Mouse (Mus musculus): ENCODE measurements at regions not wholly inside any gene's neighbourhood (a gene's known extent, or its start where the extent isn't known, plus 50 kb on each side); places are given as distances from the start of the nearest gene placed in this dataset.
"Not testable (repeated sequence)": the region's sequence is repeated elsewhere in the genome, so short reads cannot be mapped to it uniquely, and the experiment has no call there.

DNA sequence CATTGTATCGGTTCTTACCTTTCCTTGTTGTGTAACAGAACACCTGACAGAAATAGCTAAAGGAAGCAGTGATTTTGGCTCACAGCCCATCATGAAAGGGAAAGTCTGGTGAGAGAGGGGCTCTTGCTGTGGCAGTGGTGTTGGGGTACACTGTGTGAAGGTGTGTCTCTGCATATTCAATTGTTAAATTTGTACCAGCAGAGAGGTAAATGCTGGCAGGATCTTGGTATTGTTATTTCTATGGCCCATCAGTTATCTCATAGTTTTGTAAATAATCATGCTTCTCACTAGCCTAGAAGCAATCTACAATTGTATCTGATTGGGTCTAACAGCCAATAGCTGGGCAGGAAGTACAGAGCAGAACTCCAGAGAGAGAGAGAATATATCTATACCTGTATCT is 95.7 kb downstream of the Mfap3l start:
- no peak for DNase-seq

DNA sequence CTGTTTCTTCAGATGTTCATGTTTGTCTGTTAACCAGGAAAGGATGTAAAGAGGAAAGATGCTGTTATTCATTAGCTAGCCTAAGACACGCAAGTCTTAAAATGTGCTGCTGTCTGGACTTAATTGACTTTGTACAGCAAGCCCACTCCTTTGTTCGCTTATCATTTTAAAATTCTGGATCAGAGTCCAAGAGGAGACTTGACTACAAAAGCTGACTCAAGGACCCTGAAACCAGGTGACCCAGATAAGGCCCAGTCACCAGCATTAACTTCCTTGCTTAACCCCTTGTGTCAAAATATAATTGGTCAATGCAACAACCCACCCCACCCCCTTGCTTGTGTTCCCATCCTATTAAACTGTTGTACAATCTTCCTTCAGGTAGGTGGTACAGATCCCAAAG is 99.9 kb downstream of the Mfap3l start:
- no peak for DNase-seq

DNA sequence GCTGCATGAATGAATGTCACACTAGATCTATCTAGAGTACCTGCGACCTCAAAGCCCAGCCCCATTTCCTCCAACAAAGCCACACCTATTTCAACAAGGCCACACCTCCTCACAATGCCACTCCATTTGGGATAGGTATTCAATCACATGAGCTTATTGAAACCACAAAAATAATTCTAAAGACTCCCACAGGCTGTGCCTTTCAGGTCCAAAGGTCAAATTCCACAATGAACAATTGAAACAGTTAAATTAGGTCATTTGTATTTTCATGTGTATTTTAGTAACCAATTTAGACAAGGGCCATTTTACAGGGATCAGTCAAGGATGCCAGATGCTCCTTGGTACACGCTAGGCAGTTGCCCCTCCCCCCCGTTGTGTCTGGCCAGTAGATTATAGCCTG is 103.3 kb downstream of the Mfap3l start:
- no peak for DNase-seq

DNA sequence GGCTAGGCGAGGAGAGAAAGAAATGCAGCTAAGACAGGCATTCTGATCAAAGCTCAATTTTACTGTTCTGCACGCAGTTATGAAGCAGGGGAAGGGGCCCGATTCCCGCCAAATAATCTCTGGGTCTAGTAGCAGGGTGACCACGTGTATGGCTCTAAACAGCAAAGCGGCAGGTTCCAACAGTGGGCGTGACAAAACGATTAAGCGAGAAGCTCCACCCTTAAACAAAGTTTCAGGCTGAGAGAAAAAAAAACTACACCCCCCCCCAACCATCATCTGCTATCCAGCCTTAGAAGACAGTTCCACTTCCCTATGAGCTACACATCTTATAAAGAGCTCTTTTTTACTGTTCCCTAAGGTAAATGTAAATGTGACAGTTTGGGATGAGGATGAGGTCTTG is 103.8 kb downstream of the Mfap3l start:
- no peak for DNase-seq

DNA sequence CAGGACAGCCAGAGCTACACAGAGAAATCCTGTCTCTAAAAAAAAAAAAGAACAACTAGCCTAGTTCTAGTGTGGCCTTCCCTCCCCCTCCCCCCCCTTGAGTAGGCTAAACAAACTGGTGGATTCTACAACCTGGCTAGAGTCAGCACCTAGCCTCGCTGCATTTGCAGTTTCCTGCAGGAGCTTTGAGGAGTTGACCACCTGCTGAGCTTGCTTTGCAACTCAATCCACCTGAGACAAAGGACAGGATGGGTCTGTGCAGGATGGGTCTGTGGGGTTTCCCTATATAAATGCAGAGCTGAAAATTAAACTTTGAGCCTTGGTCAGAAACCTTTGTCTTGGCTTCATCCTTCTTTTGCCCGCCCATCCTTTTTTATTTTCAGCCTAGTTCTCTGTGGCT is 104.3 kb downstream of the Mfap3l start:
- DNase-seq = no peak

DNA sequence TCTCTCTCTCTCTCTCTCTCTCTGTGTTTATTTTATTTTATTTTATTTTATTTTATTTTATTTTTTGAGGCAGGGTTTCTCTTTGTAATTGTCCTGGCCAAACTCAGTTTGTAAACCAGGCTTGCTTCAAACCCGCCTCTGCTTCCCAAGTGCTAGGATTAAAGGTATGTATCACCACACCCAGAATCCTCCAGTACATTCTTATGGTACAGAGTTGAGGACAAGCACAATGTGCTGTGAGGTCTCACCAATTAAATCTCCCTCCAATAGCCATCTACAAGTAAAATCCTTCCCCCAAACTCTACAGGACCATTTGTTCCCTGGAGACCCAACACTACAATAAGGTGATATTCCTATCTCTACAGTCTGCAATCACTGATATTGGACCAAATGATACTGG is 105.0 kb downstream of the Mfap3l start:
- no peak for DNase-seq

DNA sequence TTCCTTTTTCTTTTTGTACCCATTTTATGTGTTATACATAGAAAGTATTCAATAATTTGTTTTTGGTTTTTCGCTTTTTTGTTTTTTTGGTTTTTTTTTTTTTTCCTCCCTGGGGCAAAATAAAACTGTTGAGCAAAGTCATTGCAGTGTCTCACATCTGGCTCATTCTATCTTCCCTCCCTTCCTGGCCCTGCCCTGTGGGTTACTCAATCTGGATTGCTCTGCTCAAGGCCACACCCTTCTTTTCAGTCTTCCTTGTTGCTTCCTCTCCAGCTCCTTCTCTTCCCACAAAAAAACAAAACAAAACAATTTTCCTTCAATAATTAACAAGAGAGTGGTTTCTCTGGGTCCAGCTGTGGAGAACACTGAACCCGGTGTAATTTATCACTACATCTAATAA is 113.2 kb downstream of the Mfap3l start:
- no peak for DNase-seq

DNA sequence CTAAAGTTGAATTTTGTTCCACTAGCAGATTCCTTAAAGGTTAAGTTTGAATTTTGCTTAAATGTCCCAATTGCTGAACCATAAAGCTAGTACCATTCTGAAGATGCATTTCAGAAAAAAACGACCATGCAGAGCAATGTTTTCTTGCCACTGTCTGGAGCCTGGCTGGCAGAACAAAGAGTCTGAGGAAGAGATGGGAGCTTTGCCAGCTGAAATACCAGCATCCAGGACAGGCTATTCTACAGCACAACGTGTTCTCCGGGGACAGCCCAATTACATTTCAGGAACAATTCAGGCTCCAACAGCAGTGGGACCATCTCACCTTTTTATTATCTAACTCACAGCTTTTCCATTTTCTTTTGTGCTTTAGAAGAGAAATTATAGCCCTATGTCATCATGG is 113.9 kb downstream of the Mfap3l start:
- no peak for DNase-seq

DNA sequence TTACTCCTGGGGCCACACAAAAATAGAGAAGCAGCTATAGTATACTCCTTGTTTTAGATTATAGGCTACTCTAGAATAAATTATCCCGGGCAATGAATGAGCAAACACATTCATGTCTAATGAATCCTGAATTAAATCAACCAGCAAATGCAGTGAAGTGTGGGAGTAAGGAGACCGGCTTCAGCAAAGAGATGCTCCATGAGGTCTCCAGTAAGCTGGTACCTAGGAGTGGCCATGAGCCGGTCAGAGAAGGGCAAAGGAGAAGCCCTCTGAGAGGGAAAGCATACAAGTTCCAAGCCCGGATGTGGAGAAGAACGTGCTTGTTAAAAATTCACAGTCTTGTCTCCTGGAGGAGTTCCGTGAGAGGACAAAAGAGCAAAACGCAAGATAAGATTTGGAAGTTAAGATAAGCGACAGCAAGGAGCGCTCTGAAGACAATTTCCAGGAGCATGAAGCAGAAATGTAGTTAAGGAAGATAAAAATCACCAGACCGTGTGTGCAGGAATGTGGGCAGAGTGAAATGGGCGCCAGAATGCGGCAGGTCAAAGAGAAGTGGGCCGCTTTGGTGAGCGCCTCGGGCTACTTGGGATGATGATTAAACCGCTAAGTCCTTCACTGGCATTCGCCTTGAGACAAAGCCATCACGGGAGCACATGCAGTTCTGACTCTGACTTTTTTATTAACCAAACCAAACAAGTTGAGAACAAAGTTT is 123.2 kb downstream of the Mfap3l start:
- DNase-seq = no peak

DNA sequence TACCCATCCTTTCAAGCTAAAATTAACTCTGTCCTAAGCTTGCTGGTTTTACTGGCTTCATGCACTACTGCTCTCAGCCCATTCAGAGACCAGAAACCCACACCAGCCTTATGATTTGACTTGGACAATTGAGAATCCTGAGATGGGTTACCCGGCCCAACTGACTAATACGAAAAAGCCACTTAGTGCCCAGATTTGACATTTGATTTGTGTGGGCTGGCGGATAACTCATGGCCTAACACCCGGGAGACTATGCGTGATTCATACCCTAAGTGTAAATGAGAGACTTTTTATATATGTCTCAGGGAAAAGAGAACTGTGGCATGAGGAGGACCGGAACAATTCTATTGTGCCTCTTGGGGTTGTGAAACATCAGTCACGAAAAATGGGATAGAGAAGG is 126.3 kb upstream of the Hpf1 start:
- DNase-seq = no peak

DNA sequence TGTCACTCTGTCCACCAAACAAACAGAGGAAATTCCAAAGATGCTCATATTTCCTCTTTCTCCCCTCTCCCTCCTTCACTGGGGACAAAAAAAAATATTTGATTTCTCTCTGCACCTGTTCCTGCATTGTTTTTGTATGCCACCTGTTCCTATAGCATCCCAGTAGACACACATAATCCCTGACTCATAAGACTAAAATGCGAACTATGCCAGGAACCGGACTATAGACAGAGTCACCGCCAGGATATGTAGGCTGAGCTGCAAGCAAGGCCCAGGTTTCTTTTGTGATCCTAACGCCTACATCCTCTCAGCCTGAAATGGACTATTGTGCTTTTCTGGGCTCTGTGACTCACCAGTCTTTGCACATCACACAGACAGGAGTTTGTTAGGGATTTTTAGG is 116.9 kb upstream of the Hpf1 start:
- no peak for DNase-seq

DNA sequence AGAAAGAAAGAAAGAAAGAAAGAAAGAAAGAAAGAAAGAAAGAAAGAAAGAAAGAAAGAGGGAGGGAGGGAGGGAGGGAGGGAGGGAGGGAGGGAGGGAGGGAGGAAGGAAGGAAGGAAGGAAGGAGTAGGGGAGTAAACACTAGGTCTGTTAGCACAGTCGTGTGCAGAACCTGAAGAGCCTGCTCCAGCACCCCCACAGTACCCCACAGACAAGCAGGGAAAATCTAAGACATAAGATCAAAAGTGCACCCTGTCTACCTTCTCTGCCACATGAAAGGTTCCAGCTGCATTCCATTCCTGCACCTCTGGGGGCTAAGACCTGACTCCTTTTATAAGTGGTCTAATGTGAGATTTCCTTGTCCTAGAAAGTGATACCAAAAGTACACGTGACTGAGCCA is 114.0 kb upstream of the Hpf1 start:
- DNase-seq = not testable (repeated sequence)

DNA sequence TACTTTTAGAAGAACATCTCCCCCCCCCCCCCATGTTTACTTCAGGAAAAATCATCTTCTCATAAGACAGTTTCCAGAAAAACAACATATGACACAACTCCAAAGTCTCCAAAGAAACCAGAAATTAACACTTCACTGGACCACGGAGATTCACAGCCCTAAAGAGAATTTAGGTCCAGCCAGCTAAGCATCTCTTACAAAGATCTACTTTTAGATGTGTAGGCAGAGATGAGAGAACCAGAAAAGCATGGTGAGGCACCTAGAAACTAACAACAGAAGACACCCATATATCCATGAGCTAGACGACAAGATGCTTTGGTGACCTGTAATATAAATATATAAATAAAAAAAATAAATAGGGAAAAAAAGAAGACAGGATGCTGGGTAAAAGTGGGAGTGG is 105.2 kb upstream of the Hpf1 start:
- no peak for DNase-seq

DNA sequence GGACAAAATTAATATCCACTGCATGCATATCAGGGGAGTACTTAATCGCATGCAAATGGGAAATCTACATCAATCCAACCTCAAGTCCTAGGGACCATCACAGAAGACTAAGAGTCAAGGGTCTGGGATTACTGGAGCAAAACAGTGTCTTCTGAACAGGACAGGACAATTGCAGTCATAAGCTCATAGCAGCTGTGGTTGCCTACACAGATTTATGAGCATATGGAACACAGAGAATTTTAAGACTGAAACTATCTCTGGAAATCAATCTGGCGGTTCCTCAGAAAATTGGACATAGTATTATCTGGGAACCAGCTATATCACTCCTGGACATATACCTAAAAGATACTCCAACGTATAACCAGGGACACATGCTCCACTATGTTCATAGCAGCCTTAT is 99.8 kb upstream of the Hpf1 start:
- no peak for DNase-seq

DNA sequence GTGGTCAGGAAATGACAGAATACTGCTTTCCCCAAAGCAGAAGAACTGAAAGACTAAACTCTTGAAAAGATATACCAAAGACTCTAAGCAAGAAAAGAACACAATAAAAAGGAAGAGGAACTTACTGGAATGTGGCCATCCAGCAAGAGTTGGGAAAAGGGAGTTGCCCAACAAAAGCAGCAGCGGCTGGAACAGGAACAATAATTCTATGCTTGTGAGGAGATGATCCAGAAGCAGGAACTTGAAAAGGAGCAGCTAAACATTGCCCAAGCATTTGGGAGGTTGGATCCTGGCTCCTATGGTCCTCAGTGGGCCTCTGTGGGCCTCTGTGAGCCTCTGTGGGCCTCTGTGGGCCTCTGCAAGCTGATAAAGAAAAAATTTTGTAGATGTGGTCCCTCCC is 97.7 kb upstream of the Hpf1 start:
- DNase-seq = no peak

DNA sequence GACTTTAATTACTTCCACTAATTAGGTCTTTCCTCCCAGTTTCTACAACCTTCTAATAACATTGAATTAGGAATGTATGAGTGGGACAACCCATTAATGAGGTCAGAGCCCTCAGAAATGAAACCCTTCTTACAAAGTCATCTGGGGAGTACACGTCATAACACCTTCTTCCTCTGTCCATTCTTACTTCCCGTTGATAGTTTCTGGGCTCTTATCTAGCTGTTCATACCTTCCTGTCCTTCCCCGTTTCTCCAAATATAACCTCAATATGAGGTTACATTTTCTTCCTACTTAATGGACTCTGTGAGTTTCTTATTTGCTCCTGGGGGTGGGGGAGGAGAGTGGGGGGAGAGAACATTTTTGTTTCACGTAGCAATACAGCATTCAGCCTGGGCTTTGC is 85.4 kb upstream of the Hpf1 start:
- DNase-seq = no peak

DNA sequence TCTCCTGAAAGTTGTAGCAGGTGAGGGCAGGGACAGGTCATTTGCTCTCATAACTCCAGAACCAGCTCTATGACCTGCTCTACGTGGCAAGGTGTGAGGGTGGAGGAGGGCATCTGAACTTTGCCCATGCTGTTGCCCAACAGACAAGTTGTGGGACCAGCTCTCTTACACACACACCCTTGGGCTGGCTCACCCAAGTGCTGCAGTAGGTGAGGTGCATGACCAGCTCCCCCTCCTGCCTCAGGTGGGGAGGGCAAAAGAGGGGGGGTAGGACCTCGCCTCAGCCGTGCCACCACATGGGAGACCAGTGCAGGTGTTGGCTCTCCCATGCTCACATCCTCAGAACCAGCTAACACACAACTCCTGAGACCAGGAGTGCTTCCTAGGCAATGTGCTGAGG is 83.4 kb upstream of the Hpf1 start:
- no peak for DNase-seq

DNA sequence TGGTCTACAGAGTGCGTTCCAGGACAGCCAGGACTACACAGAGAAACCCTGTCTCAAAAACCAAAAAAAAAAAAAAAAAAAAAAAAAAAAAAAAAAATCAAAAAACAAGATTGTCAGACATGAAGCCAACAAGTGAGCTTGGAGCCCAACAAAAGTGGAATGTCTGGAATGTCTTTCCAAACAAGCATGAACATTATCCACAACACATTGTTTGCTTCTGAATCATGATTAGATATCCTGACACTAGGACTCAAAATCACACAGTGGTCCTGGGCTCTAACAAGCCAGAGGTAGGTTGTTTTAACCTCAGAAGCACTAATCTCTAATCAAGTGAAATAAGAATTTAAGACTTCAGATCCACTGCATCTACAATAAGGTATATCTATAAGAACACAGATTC is 80.4 kb upstream of the Hpf1 start:
- no peak for DNase-seq

DNA sequence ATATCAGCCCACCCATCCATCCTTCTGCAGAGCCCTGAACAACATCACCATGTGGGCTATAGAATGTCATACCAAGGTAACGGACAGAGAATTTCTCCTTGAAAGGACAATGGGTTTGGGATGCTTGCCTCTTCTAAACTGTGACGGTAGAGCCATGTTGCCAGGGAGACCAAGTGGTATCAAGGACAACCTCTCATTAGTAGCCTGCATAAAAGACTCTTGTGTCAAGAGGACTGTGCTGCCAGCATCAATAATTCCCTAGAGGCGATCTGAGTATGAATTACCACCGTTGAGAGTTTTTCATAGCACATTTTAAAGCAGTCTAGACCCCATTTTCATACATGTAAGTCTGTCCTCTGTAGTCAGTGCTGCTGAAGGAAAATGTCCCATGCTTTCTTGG is 79.3 kb upstream of the Hpf1 start:
- DNase-seq = no peak

DNA sequence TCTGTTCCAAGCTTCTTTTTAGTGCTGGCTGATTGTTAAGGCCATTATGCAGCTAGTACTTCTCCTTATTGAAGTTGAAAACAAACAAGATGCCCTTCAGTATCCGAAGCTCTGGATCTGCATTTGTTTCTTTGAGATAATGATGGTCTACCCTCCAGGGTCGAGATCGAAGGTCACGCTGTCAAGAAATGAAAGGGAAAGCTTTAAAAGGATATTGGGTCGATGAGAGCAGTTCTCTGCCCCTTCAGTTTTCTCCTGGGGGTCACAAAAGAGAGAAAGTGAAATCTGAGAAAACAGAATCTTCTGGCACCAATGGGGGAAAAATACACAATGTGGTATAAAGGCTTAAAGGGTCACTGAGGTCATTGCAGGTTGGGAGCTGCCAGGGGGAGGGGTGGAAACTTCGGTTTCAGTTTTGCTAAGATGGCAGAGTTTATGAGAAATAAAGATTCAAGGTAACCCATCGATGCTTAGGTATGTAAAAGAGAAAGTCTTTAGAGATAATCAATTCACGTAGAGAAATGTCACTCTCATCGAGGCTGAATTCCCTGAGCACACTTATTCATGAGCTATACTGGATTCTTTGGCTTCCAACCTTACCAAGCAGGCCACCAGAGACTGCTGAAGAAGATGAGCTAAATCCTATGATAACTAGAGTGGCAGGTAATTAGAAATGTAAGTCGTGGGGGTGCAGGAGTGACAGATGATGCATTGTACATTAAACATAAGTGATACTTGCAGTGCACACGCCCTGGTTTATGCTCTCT is 64.4 kb upstream of the Hpf1 start:
- DNase-seq = no peak

DNA sequence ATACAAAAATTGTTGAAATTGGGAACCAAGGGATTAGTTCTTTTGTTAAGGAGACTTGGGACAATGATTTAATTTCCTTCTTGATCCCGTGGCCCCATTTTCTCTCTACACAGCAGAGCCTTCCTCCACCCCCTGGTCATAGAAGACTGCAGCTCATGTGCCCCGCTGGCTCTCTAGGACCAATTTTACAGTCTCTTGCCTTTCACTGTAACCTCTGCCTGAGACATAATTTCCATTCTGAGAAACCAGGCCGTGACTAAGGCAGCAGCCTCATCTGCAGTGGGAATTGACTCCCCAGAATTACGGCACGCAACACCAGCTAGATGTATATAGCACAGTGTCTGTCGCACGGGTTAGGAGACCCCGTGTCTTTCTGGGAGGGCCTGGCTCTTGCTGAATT is 63.0 kb upstream of the Hpf1 start:
- no peak for DNase-seq

DNA sequence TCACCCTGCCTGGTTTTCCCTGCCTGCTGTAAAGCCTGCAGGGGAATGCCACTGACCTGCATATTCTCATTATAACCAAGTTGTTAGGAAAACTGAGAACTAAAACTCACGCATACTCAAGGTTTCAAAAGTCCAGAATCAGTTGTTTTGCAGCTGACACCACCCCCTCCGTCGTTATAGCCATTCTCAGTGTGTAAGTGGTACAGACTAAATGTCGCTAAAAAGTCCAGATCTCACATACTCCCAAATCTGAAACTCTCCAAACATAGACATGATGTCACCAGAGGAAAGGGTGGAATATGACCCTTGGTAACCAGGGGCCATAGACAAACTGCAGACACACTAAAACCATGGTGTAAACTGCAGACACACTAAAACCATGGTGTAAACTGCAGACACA is 61.1 kb upstream of the Hpf1 start:
- no peak for DNase-seq

DNA sequence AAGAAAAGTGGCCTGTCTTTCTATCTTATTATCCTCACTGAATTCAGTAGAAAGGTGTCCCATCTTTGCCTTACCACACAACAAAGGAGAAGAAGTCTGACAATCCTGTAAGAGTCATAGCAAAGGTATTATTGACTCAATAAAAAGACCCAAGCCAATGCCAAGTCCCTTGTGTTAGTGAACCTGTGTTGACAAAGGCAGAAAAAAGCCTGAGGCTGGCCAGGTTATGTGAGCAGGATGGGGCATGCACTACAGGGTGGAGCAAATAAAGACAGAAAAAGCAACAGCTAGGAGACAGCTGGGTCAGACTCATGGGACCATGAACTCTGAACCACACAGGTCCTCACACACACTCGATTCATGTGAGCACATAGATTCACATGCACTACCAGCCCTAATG is 59.7 kb upstream of the Hpf1 start:
- DNase-seq = peak; percentile 1

DNA sequence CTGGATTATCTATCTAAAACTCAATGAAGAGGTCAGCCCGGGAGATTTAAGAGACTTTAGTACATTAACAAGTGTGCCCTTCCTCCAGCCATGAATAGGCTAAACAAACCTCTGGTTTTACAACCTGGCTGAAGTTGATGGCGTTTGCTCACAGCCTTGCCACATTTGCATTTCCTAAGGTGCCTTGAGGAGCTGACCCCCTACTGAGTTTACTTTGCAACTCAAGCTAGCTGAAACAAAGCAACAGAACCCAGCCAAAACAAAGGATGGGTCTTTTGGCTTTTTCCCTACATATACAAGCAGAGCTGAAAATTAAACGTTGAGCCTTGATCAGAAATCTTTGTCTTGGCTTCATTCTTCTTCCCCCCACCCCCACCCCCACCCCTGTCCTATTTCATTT is 51.7 kb upstream of the Hpf1 start:
- DNase-seq = no peak

Data from lung, postnatal 14 days (tissue).